Mouse (Mus musculus) heart, adult 2 months (tissue): ENCODE data around the gene Gart. TPM values are rescaled to one million over a fixed set of nuclear protein-coding genes. Genes with fewer than 3 reads are reported as not detected.

ENCODE experiments used
- DNase-seq, 2 experiments: peaks; one replicate each; pipeline ENCODE4 v3.0.0; 2021
- H3K27ac ChIP-seq: fragments of 200-600 bp; 2 replicates; pipeline ENCODE4 v1.8.1; 2022
- H3K27me3 ChIP-seq: fragments of 200-500 bp; 2 replicates; pipeline ENCODE4 v1.6.1; 2012; ENCODE audit warnings: mild to moderate bottlenecking, low read length, inconsistent platforms, mixed read lengths; ENCODE audit not compliant: control insufficient read depth, insufficient read depth
- H3K36me3 ChIP-seq: fragments of 200-500 bp; 2 replicates; pipeline ENCODE4 v1.6.1; 2012; ENCODE audit warnings: low read length, inconsistent platforms; ENCODE audit not compliant: control insufficient read depth, insufficient read depth
- H3K4me1 ChIP-seq: fragments of 200-500 bp; 2 replicates; pipeline ENCODE4 v1.6.1; 2011; ENCODE audit warnings: low read length; ENCODE audit not compliant: control insufficient read depth, insufficient read depth
- H3K4me3 ChIP-seq: fragments of 200-600 bp; 2 replicates; pipeline ENCODE4 v1.8.1; 2022
- H3K79me2 ChIP-seq: fragments of 200-500 bp; replicated peaks from 2 replicates; pipeline ENCODE4 v1.6.1; 2012; ENCODE audit warnings: mild to moderate bottlenecking, inconsistent platforms, low read length, moderate library complexity, mixed read lengths; ENCODE audit not compliant: control insufficient read depth, insufficient read depth
- H3K9ac ChIP-seq: fragments of 200-500 bp; 2 replicates; pipeline ENCODE4 v1.6.1; 2012; ENCODE audit warnings: low read depth, mild to moderate bottlenecking, control low read depth, inconsistent platforms, low read length, mixed read lengths
- CTCF ChIP-seq: fragments of 200-600 bp; IDR thresholded peaks from 2 replicates; pipeline ENCODE4 v1.8.1; 2022; ENCODE audit warnings: antibody characterized with exemption, mild to moderate bottlenecking, moderate library complexity
- EP300 ChIP-seq: fragments of 200-500 bp; IDR thresholded peaks from 2 replicates; pipeline ENCODE4 v1.6.1; 2011; ENCODE audit warnings: low read depth, low read length, control low read depth; ENCODE audit not compliant: insufficient read depth
- POLR2A ChIP-seq: fragments of 200-500 bp; IDR thresholded peaks from 2 replicates; pipeline ENCODE4 v1.6.1; 2011; ENCODE audit warnings: mild to moderate bottlenecking, low read depth, low read length, control low read depth; ENCODE audit not compliant: insufficient read depth
- WGBS: fragments of 180-500 bp; shearing (Covaris S2); methylation state at CpG from one replicate; pipeline ENCODE4 v1.1.7; 2018; 5-methylcytosine and 5-hydroxymethylcytosine counted together
- intact Hi-C: fragments of 180-260 bp; cut with DNase I; formaldehyde crosslinking; loops from one replicate; pipeline ENCODE4 v1.15.1; 2025
- long read RNA-seq: library from polyadenylated mRNA; stranded (forward); transcript quantifications from one replicate; pipeline ENCODE4 v2.0.0, GENCODE M21; 2021
- polyA plus RNA-seq: library from polyadenylated mRNA; depleted of rRNA; stranded (reverse); fragments of >200 nt; gene quantifications from 2 replicates; pipeline ENCODE4 v1.2.3, GENCODE M21; 2012; rRNA removed
- total RNA-seq, 2 experiments: library from RNA; stranded (reverse); gene quantifications; 2 replicates each; pipeline ENCODE4 v1.2.3; 2021

Gene Gart
- total RNA-seq (10 to 100 TPM; 62.7 to 66.2 TPM), polyA plus RNA-seq (25.0 and 43.4 TPM in 2 replicates)
- long read RNA-seq, transcript Gart-202 (11 exons, 1,865 nt), result minor isoform, 14 of 55 reads
- long read RNA-seq, transcript Gart-209 (22 exons, 3,276 nt), result minor isoform, 8 of 55 reads
- long read RNA-seq, transcript Gart-201 (22 exons, 3,518 nt), result major isoform, 25 of 55 reads
- long read RNA-seq, partial matches to known transcripts, result 3 of 55 reads
- long read RNA-seq, other reads (novel, unspliced or antisense), result 1 of 55 reads

- Histone ChIP-seq H3K4me3 (peak within 1 kb of the TSS; percentile 75), H3K4me1 (peaks cover 6% of the 10 kb centered on the region), H3K9ac (peak within 1 kb of the TSS; percentile 93), H3K36me3 (peaks cover 9% of the 10 kb centered on the region), H3K27me3 (no peaks in the 10 kb centered on the region), H3K79me2 (peaks cover 2% of the 10 kb centered on the region; the same call in 1 of the 2 replicates), H3K27ac (peak within 1 kb of the TSS; percentile 99)
- TF ChIP-seq POLR2A, result peak; percentile 99
- no peak; the same call in 1 of the 2 replicates for TF ChIP-seq EP300
- TF ChIP-seq CTCF, result no peak
- DNase-seq, result peak; percentile 96 to 97
- WGBS, result under 1% methylated on average over 59 of the region's 59 CpGs
- intact Hi-C loops, result loop anchor here (2.0 to 10.0 kb wide), 4 partner anchors 16 to 282 kb away; partner anchors contain the start of genes Donson and Tmem50b
Observed at GRCm38 (mm10) chr16:91646681-91647419, at the start of gene Gart. TSS of gene Gart (minus strand) at chr16:91646952.

DNA sequence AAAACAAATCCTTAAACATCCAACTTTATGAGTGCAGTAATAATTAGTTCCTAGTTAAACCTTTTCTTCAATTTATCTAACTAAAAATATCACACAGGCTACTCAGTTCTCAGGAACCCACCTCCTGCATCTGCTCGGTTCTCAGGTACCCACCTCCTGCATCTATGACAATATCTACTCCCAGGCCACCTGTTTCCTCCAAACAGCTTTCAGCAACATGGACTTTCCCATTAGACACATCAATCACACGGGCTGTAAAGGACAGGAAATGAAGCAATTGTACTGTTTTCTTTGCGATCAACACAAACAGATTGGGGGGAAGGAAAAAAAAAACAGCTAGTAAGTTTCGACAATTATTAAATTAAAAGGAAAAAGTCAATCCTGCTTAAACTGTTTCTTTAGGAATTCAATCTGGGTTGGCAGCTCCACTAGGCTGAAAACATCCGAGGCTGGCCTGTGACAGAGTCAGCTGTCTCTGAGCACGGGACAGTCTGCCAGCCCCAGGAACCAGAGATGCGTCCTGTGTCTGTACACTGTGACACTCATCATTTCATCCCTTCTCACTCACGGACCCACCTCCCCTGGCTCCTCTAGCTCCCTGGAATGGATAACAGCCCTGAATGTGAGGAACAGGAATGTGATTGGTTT lies 48.5 kb upstream of the Gart start:
- no peak overlapping the region for H3K27ac ChIP-seq
- intact Hi-C loops, result no loop called here
- WGBS, result 35% methylated on average over 8 of the region's 8 CpGs
- no peaks in the 10 kb centered on the region for H3K27me3 ChIP-seq
- no peaks in the 10 kb centered on the region for H3K79me2 ChIP-seq
- no peak overlapping the region for H3K9ac ChIP-seq
- H3K36me3 ChIP-seq, result no peaks in the 10 kb centered on the region
- H3K4me1 ChIP-seq, result no peaks in the 10 kb centered on the region; the same call in 1 of the 2 replicates
- TF ChIP-seq CTCF (no peak), POLR2A (no peak), EP300 (no peak)
- no peak for DNase-seq
- H3K4me3 ChIP-seq, result 0 out of 2 replicates have a peak overlapping the region, but pooled peaks have one; percentile 8

DNA sequence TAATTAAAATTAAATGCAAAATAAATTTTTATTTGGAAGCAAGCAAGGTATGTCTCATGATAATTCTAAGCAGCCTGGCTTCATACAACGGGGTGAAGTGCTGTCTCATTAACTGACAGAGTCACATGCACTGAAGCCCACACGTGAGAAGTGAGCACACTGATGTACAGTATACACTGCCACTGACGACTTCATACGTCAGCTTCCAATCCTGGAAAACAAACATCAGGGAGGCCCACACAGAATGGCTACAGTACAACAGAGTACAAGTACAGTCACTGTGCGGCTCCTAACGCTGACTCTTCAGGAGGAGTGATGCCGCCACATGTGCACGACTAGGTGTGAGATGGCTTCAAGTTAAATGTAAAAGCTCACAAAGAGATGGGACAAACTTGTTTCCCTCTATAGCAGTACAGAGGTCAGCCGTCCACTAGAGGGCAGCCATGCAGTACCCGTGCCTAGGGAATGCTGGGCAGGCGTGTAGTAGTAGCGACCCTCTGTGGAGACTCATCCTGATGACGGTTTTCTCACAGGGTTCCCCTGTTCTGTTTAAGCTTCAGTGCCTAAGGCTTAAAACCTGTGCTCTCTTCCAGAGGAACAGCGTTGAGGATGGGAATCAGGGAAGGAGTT lies 47.8 kb upstream of the Gart start:
- intact Hi-C loops, result loop anchor here (1.0 kb wide), 1 partner anchor 223 kb away; no protein-coding TSS in a partner anchor
- WGBS, result 28% methylated on average over 14 of the region's 14 CpGs
- Histone ChIP-seq H3K4me1 (no peaks in the 10 kb centered on the region; the same call in none of the 2 replicates), H3K4me3 (0 out of 2 replicates have a peak overlapping the region, but pooled peaks have one; percentile 8), H3K27ac (no peak overlapping the region), H3K27me3 (no peaks in the 10 kb centered on the region), H3K79me2 (no peaks in the 10 kb centered on the region), H3K36me3 (no peaks in the 10 kb centered on the region), H3K9ac (no peak overlapping the region)
- DNase-seq, result peak; percentile 66 to 80
- TF ChIP-seq EP300 (peak; percentile 80), CTCF (peak; percentile 97), POLR2A (no peak)

DNA sequence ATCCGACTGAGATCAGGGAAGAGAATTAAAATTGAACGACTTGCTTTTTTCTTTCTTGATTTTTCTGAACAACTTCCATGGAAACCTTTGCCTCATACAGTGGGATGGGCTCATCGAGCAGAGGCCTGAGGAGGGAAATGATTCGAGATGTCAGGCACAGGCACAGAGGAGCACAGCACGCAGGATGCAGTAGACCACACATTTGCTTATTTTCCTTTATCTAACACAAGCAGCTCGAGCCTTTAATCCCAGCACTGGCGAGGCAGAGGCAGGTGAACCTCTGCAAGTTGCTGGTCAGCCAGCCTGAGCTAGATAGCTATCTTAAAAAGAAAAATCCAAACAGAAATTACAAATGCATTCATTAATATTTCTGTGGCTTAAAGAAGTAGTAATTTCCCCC lies 43.0 kb upstream of the Gart start:
- Histone ChIP-seq H3K27ac (no peak overlapping the region), H3K9ac (no peak overlapping the region), H3K4me1 (peaks cover 1% of the 10 kb centered on the region), H3K79me2 (no peaks in the 10 kb centered on the region), H3K36me3 (no peaks in the 10 kb centered on the region), H3K4me3 (no peak overlapping the region), H3K27me3 (no peaks in the 10 kb centered on the region)
- intact Hi-C loops, result loop anchor here (2.0 to 5.0 kb wide), 2 partner anchors 39 to 42 kb away; partner anchors contain the start of genes Cryzl1, Gart, Itsn1 and Son
- no peak for DNase-seq
- TF ChIP-seq POLR2A, result no peak
- TF ChIP-seq EP300, result no peak
- TF ChIP-seq CTCF, result no peak
- WGBS, result 58% methylated on average over 7 of the region's 7 CpGs

DNA sequence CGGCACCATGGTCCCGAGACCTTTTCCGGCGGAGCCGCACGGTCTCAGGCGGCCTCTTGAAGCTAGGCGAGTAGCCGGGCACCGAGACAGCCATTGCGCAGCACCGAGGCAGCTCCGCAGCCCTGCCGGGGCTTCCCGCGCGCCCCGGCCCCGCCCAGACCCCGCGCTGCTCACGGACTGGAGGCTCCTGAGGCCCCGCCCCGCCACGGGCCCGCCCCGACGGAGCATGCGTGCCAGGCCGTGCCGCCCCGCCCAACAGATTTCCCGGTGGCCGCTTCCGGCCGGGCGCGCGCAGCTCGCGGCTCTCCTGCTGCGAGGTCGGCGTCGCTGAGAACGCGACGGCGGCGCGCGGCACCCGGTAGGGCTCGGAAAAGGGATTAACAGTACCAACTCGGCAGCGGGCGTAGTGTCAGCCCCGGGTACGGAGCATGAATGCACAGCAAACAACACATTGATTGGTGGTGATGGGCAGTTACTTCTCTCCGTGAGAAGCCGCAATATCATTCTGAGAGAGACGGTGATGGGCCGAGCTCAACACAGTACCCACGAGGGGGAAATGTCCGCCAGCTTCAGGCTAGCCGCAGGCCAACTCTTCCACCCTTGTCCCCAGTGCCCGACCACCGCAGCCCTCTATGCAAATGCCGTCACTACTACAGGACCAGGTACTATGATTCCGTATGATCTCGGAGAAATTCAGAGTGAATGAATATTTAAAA lies 42.0 kb upstream of the Gart start, which contains the start of gene Donson:
Gene Donson, minus strand, starts transcription at position 152 of the 716 bp plus-strand sequence.
- intact Hi-C loops, result loop anchor here (2.0 to 5.0 kb wide), 2 partner anchors 40 to 41 kb away; partner anchors contain the start of genes Cryzl1, Gart, Itsn1 and Son
- WGBS, result under 1% methylated on average over 71 of the region's 71 CpGs
- no peaks in the 10 kb centered on the region for H3K36me3 ChIP-seq
- TF ChIP-seq POLR2A (peak; percentile 82), EP300 (0 out of 2 replicates have a peak, but pooled peaks have one; percentile 32), CTCF (no peak)
- H3K4me3 ChIP-seq, result peak within 1 kb of the TSS; percentile 76
- peak within 1 kb of the TSS; percentile 77 for H3K27ac ChIP-seq
- H3K4me1 ChIP-seq, result peaks cover 1% of the 10 kb centered on the region; the same call in 1 of the 2 replicates
- peak within 1 kb of the TSS; percentile 92 for H3K9ac ChIP-seq
- DNase-seq, result peak; percentile 96 to 97
- no peaks in the 10 kb centered on the region for H3K79me2 ChIP-seq
- H3K27me3 ChIP-seq, result no peaks in the 10 kb centered on the region
